Mouse (Mus musculus) forelimb bud, embryonic 11.5 days (tissue): Measurements from ENCODE around the gene Rhox3c.
"Not testable (repeated sequence)": the region's sequence is repeated elsewhere in the genome, so short reads cannot be mapped to it uniquely, and the experiment has no call there.

Experiments used
- DNase-seq: peaks from one replicate; pipeline ENCODE4 v3.0.0-alpha.2; 2012; ENCODE audit warnings: low read depth, low spot score

Gene Rhox3c

DNA sequence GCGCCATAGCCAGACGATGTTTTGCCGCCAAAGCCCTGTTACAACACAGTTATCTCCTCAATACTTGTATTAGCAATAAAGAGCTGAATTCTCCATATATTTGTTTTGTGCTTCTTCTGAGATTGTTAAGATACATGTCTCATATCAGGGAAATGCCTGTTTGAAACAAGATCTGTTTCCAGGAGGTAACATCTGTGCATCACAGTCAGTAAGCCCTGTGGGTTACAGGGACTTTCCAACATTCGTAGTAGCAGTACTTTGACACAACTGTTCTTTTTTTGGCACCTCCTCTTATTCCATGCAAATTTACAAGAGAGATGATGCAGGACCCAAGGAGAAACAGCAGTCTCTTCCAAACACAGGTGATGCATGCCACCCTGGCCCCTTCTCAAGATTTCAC, at the start of gene Rhox3c:
Gene Rhox3c, plus strand, starts transcription at position 301 of the 400 bp plus-strand sequence.
- not testable (repeated sequence) for DNase-seq

DNA sequence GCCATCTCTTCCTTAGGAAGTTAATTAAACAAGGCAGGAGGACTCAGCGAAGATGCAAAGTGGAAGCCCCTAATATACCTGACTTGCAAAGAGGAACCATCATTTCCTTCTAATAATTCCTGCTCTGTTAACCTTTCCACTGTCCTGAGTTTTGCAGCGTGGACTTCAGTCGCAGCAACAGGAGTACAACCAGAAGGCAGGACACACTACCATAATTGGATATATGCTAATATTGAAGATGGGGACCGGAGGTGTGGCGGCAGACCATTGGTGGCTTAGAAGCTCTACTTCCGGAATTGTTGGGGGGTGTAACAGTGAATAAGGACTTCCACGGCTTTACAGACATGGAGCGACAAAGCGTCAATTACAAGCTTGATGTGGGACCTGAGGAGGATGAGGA, 46.6 kb upstream of the Rhox3c start, which contains the start of gene Rhox2b:
Gene Rhox2b, plus strand, starts transcription at position 301 of the 400 bp plus-strand sequence.
- DNase-seq: not testable (repeated sequence)

GRCm38 (mm10) chrX:37432194-37432593, 26.2 kb upstream of the Rhox3c start, which contains the start of gene Rhox4b:
Rhox4b (plus strand) TSS chrX:37432494.
- not testable (repeated sequence) for DNase-seq

- not testable (repeated sequence) for DNase-seq
Measured at GRCm38 (mm10) chrX:37453380-37453779, 5.0 kb upstream of the Rhox3c start, which contains the start of gene Rhox2c. Rhox2c (plus strand) TSS chrX:37453680.

GRCm38 (mm10) chrX:37480037-37480436, 21.7 kb downstream of the Rhox3c start, which contains the start of gene Rhox4c:
Rhox4c (plus strand) TSS chrX:37480337.
- DNase-seq: not testable (repeated sequence)

DNA sequence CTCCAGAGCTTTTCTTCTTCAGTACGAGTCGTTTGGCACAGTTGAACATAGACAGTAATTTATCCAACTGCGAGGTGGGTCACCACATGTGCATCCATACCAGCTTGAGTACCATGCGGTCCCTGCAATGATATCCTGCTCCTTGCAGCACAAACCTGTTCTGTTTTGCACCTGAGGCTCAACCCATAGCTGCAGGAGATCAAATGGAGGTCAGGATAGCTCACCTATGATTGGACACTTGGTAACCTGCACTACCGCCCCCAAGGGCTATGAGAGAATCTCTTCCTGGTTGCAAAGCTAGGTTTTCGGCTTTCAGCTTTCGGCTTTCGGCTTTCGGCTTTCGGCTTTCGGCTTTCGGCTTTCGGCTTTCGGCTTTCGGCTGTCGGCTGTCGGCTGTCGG, 55.7 kb downstream of the Rhox3c start, which contains the start of gene Rhox4d:
Gene Rhox4d, plus strand, starts transcription at position 301 of the 400 bp plus-strand sequence.
- DNase-seq: not testable (repeated sequence)
